Mouse (Mus musculus) kidney, embryonic 16.5 days (tissue): ENCODE results near the gene Car5a. TPM values are rescaled to one million over a fixed set of nuclear protein-coding genes. Genes with fewer than 3 reads are reported as not detected.

Experiments
- microRNA-seq: library from miRNA; unstranded; fragments of <30 nt; microRNA quantifications from one replicate; pipeline ENCODE4, GENCODE M21; 2016
- polyA plus RNA-seq: library from polyadenylated mRNA; unstranded; fragments of >200 nt; fragmentation: Nextera tagmentation; extraction: Ambion mirVana; gene quantifications from 2 replicates; pipeline ENCODE4 v1.2.1, GENCODE M21; 2015

Gene Car5a
- polyA plus RNA-seq, 1 experiment from 2014 or later: not detected

Small RNAs within 50 kb of the gene (microRNA-seq; reads per million reads assigned to microRNA genes)
- gene Mir7237: not detected

Other genes with a start within 250 kb of the Car5a start
- gene Jph3, start 215.3 kb downstream of the Car5a start, polyA plus RNA-seq: 0.65 and 1.3 TPM in 2 replicates
- gene Klhdc4, start 115.3 kb downstream of the Car5a start, polyA plus RNA-seq: 48.4 and 50.1 TPM in 2 replicates
- 15.1 and 17.0 TPM in 2 replicates for gene Slc7a5, start 37.2 kb downstream of the Car5a start, polyA plus RNA-seq
- gene Banp, start 4.8 kb upstream of the Car5a start, polyA plus RNA-seq: 50.7 TPM in 2 replicates